Mouse (Mus musculus): Measurements from ENCODE around the gene Vangl2.

Gene Vangl2

GRCm38 (mm10) chr1:172028394-172029275 is at the start of gene Vangl2:
Vangl2 (minus strand) TSS chr1:172028444.
- no peak for ATAC-seq (ENCODE audit: low TSS enrichment)

- no peak for ATAC-seq (ENCODE audit: low TSS enrichment)
These were observed 49.7 kb upstream of the Vangl2 start for GRCm38 (mm10) chr1:172077981-172078380.

GRCm38 (mm10) chr1:172072604-172073003 is 44.4 kb upstream of the Vangl2 start:
- no peak for ATAC-seq (ENCODE audit: low TSS enrichment)

GRCm38 (mm10) chr1:172071556-172071955 is 43.3 kb upstream of the Vangl2 start:
- ATAC-seq (ENCODE audit: low TSS enrichment), result peak; percentile 36; the same call in 1 of the 2 replicates

GRCm38 (mm10) chr1:172070227-172070626 is 42.0 kb upstream of the Vangl2 start:
- no peak for ATAC-seq (ENCODE audit: low TSS enrichment)

- peak; percentile 75 for ATAC-seq (ENCODE audit: low TSS enrichment)
These were observed 36.4 kb upstream of the Vangl2 start for GRCm38 (mm10) chr1:172064613-172065141.

GRCm38 (mm10) chr1:172063291-172064023 is 35.2 kb upstream of the Vangl2 start:
- ATAC-seq (ENCODE audit: low TSS enrichment), result no peak

GRCm38 (mm10) chr1:172062101-172062500 is 33.9 kb upstream of the Vangl2 start:
- ATAC-seq (ENCODE audit: low TSS enrichment), result no peak

- no peak for ATAC-seq (ENCODE audit: low TSS enrichment)
These were observed 33.0 kb upstream of the Vangl2 start for GRCm38 (mm10) chr1:172061217-172061616.

GRCm38 (mm10) chr1:172060659-172061058 is 32.4 kb upstream of the Vangl2 start:
- no peak for ATAC-seq (ENCODE audit: low TSS enrichment)

- no peak for ATAC-seq (ENCODE audit: low TSS enrichment)
These were observed 30.6 kb upstream of the Vangl2 start for GRCm38 (mm10) chr1:172058874-172059273.

GRCm38 (mm10) chr1:172058321-172058720 is 30.1 kb upstream of the Vangl2 start:
- no peak for ATAC-seq (ENCODE audit: low TSS enrichment)

GRCm38 (mm10) chr1:172057491-172057921 is 29.3 kb upstream of the Vangl2 start, which contains the start of gene Nhlh1:
Nhlh1 (minus strand) TSS chr1:172057573.
- peak; percentile 13; the same call in 1 of the 2 replicates for ATAC-seq (ENCODE audit: low TSS enrichment)

- ATAC-seq (ENCODE audit: low TSS enrichment), result peak; percentile 64
These were observed 28.0 kb upstream of the Vangl2 start for GRCm38 (mm10) chr1:172056251-172056650.

GRCm38 (mm10) chr1:172053541-172054440 is 25.5 kb upstream of the Vangl2 start:
- ATAC-seq (ENCODE audit: low TSS enrichment), result peak; percentile 48

- no peak for ATAC-seq (ENCODE audit: low TSS enrichment)
These were observed 24.6 kb upstream of the Vangl2 start for GRCm38 (mm10) chr1:172052766-172053279.

GRCm38 (mm10) chr1:172049131-172049782 is 21.0 kb upstream of the Vangl2 start:
- no peak for ATAC-seq (ENCODE audit: low TSS enrichment)

- 0 out of 2 replicates have a peak, but pooled peaks have one; percentile 14 for ATAC-seq (ENCODE audit: low TSS enrichment)
These were observed 20.0 kb upstream of the Vangl2 start for GRCm38 (mm10) chr1:172048241-172048734.

GRCm38 (mm10) chr1:172046938-172047337 is 18.7 kb upstream of the Vangl2 start:
- peak; percentile 66 for ATAC-seq (ENCODE audit: low TSS enrichment)

- peak; percentile 69 for ATAC-seq (ENCODE audit: low TSS enrichment)
These were observed 18.2 kb upstream of the Vangl2 start for GRCm38 (mm10) chr1:172046410-172046809.

Data from frontal cortex, adult (tissue).